ENCODE assay signal across 22 mouse cellular contexts in the genomic region with DNA sequence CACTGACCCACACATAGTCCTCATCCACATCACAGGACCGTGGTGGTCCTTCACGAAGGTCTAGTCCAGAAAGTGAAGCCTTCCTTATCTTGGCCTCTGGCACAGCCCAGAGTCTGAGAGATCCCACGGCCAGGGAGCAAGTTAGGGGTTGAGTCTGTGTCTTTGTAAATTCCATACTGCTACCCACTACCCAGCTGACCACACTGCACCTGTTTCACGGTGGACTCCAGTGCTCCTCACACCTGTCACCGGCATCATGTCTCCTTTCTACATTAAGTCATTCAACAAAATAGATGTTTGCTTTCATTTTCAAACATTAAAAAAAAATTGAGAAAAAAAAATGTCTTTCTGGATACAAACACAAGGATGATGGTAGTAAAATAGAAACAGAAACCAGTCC.
"Had no signal": no experiment of that assay in that cellular context is flagged by ENCODE, and none has a peak within 500 bp of the region (broad histone marks: within the 10 kb centered on the region; RNA-seq: fewer than 3 reads in every experiment).

No protein-coding gene starts in this region.

- H3K27me3 ChIP-seq: heart, embryonic 12.5 days; hindbrain, embryonic 12.5 days; kidney, embryonic 15.5 days; limb, embryonic 13.5 days; limb, embryonic 15.5 days; liver, embryonic 12.5 days had no signal

- H3K4me3 ChIP-seq: gastrocnemius, adult 2 months; heart, adult 2 months; heart, embryonic 12.5 days; hindbrain, embryonic 10.5 days; hindbrain, embryonic 12.5 days; kidney, embryonic 15.5 days; limb, embryonic 13.5 days; limb, embryonic 15.5 days; liver, embryonic 12.5 days had no signal

- DNase-seq: gastrocnemius, adult 2 months; gastrocnemius, postnatal 10 days; gastrocnemius, postnatal 25 days; heart, adult 2 months; heart, postnatal 10 days; heart, postnatal 36 days; kidney, adult 11 months; kidney, adult 2 months; kidney, adult 9 months; kidney, postnatal 14 days; kidney, postnatal 36 days; layer of hippocampus, adult 9-11 months; layer of hippocampus, postnatal 36 days; left cerebral cortex, postnatal 4 days had no signal

- H3K36me3 ChIP-seq: heart, embryonic 12.5 days; hindbrain, embryonic 10.5 days; hindbrain, embryonic 12.5 days; kidney, embryonic 15.5 days; limb, embryonic 13.5 days; limb, embryonic 15.5 days; liver, embryonic 12.5 days had no signal

- H3K4me2 ChIP-seq: heart, embryonic 12.5 days; hindbrain, embryonic 12.5 days; hindbrain, embryonic 14.5 days; kidney, embryonic 15.5 days; limb, embryonic 13.5 days; limb, embryonic 15.5 days; liver, embryonic 12.5 days had no signal
